Mouse (Mus musculus) testis, adult 10 weeks (tissue): ENCODE measurements around the gene Fastkd3. TPM values are rescaled to one million over a fixed set of nuclear protein-coding genes. Genes with fewer than 3 reads are reported as not detected.

Source experiments
- polyA plus RNA-seq: library from polyadenylated mRNA; stranded (reverse); fragments of 350-450 nt; fragmentation: Illumina TruSeq; extraction: RNeasy Lipid Tissue Mini Kit (QIAGEN cat#74804); gene quantifications from one replicate; pipeline ENCODE4 v1.2.3, GENCODE M21; 2014; ENCODE audit warnings: low read depth, low replicate concordance

Fastkd3 gene
- 18.3 TPM for polyA plus RNA-seq

DNA sequence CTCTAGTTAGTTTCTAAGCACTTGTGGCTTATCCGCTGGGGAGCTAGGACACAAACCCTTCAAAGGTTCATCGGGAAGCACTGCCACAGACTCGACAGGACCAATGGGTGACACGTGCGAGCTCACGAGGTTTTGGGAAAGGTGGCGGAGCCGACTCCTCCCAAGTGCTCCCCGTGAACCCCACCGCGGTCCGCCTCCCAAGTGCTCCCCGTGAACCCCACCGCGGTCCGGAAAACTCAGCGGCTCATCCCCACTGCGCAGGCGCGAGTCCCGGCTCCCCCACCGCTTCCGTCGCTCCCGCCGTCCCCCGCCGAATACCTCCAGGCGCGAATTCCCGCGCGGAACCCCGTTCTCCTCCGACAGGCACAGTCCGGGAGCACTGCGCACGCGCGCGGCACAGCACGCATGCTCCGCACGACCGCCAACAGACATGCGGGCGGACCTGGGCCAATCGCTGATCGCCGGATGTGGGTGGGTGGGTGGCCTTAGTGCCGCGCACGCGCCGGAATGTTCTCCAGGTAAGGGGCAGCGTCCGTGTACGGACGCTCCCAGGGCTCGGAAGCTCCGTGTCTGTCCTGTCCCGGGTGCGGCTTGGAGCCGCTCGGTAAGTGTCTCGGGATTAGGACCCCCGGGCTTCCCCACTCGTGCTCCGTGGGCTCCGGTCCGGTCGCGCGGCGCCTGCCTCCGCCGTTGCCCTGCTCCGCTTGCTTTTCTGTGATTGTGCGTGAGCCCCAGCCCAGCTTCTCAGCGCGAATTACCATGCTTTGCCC, at the start of gene Fastkd3, which contains the start of gene Mtrr:
Gene Fastkd3, plus strand, starts transcription at position 488 of the 770 bp plus-strand sequence.
Gene Mtrr, minus strand, starts transcription at position 403 of the 770 bp plus-strand sequence.

DNA sequence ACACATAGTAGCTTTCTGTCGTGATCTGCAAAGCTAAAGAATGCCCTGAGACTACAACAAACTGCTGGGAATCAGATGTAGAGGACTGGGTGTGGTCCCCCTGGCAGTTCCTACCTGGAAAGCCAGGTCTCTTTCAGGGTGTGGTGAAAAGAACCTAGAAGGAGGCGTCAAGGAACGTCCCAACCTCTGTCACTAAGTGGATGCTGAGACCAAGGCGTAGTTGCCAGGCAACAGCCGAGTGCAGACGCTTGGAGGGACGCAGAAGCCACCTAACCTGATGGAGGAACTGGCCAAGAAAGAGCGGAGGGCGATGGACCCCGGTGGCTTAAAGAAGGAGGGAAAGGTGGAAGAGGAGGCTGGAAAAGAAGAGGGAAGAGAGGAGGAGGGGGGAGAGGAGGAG, 15.2 kb downstream of the Fastkd3 start, which contains the start of gene 1700001L19Rik:
Gene 1700001L19Rik, plus strand, starts transcription at position 223 of the 400 bp plus-strand sequence.

Other genes with a start within 250 kb of the Fastkd3 start
- gene Mtrr, start 85 bp upstream of the Fastkd3 start, polyA plus RNA-seq = 11.2 TPM
- gene 1700001L19Rik, start 15.2 kb downstream of the Fastkd3 start, polyA plus RNA-seq = 103 TPM